Mouse (Mus musculus): ENCODE measurements at regions not wholly inside any gene's neighbourhood (a gene's known extent, or its start where the extent isn't known, plus 50 kb on each side); places are given as distances from the start of the nearest gene placed in this dataset.
"Not testable (repeated sequence)": the region's sequence is repeated elsewhere in the genome, so short reads cannot be mapped to it uniquely, and the experiment has no call there.

DNA sequence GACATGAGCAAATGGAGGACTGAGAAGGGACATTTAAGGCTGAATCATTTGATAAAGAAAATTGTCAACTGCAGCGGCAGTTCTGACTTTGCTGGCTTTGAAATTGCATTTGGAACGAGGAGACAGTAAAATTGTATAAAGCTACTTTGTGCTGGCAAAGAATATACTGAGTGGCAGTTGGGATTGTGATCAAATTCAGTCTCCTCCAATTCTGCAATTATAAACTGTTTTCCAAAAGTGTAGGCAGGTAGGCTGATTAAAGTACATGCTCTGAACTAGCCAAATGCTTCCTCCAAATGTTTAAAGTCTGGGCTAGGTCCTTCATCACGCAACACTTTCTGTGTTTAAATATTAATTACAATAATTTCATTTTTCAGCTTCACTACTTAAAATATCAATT is 90.9 kb upstream of the Fshb start:
- DNase-seq (ENCODE audit: low spot score): no peak
- Histone ChIP-seq H3K4me1 (replicated peaks; ENCODE audit: control insufficient read depth, insufficient read depth) (no peaks in the 10 kb centered on the region), H3K27me3 (ENCODE audit: control insufficient read depth, insufficient read depth, low read length) (no peaks in the 10 kb centered on the region), H3K36me3 (ENCODE audit: control insufficient read depth, insufficient read depth, low read length) (no peaks in the 10 kb centered on the region), H3K4me2 (replicated peaks; ENCODE audit: low read depth) (no peak overlapping the region), H3K9ac (ENCODE audit: low read length) (no peak overlapping the region), H3K27ac (replicated peaks) (no peak overlapping the region), H3K9me3 (ENCODE audit: control insufficient read depth, low read length) (no peaks in the 10 kb centered on the region), H3K4me3 (ENCODE audit: low read depth, low read length) (no peak overlapping the region)
- whole genome bisulfite sequencing: 67% methylated on average over 3 of the region's 3 CpGs
- no peak for ATAC-seq (ENCODE audit: low FRiP score, low TSS enrichment)
- TF ChIP-seq CTCF (IDR thresholded peaks at IDR 0.05; ENCODE audit: low read depth) (no peak), EP300 (optimal IDR thresholded peaks at IDR 0.05) (no peak)

GRCm38 (mm10) chr2:107151878-107152277 is 92.4 kb upstream of the Fshb start:
- H3K4me2 ChIP-seq (replicated peaks; ENCODE audit: low read depth): no peak overlapping the region
- no peak for DNase-seq (ENCODE audit: low spot score)
- no peak overlapping the region for H3K9ac ChIP-seq (ENCODE audit: low read length)
- H3K9me3 ChIP-seq (ENCODE audit: control insufficient read depth, low read length): no peaks in the 10 kb centered on the region
- no peaks in the 10 kb centered on the region for H3K4me1 ChIP-seq (replicated peaks; ENCODE audit: control insufficient read depth, insufficient read depth)
- no peak overlapping the region for H3K4me3 ChIP-seq (ENCODE audit: low read depth, low read length)
- H3K27ac ChIP-seq (replicated peaks): no peak overlapping the region
- ATAC-seq (ENCODE audit: low FRiP score, low TSS enrichment): no peak
- H3K36me3 ChIP-seq (ENCODE audit: control insufficient read depth, insufficient read depth, low read length): no peaks in the 10 kb centered on the region
- TF ChIP-seq CTCF (IDR thresholded peaks at IDR 0.05; ENCODE audit: low read depth) (no peak), EP300 (optimal IDR thresholded peaks at IDR 0.05) (no peak)
- H3K27me3 ChIP-seq (ENCODE audit: control insufficient read depth, insufficient read depth, low read length): no peaks in the 10 kb centered on the region

GRCm38 (mm10) chr2:107158836-107159402 is 99.5 kb upstream of the Fshb start:
- not testable (repeated sequence) for DNase-seq (ENCODE audit: low spot score); H3K9ac ChIP-seq (ENCODE audit: low read length); H3K4me1 ChIP-seq (replicated peaks; ENCODE audit: control insufficient read depth, insufficient read depth); H3K4me2 ChIP-seq (replicated peaks; ENCODE audit: low read depth); H3K4me3 ChIP-seq (ENCODE audit: low read depth, low read length); ATAC-seq (ENCODE audit: low FRiP score, low TSS enrichment); H3K27me3 ChIP-seq (ENCODE audit: control insufficient read depth, insufficient read depth, low read length); H3K27ac ChIP-seq (replicated peaks); H3K36me3 ChIP-seq (ENCODE audit: control insufficient read depth, insufficient read depth, low read length); H3K9me3 ChIP-seq (ENCODE audit: control insufficient read depth, low read length)
- WGBS: 88% methylated on average over 13 of the region's 13 CpGs

DNA sequence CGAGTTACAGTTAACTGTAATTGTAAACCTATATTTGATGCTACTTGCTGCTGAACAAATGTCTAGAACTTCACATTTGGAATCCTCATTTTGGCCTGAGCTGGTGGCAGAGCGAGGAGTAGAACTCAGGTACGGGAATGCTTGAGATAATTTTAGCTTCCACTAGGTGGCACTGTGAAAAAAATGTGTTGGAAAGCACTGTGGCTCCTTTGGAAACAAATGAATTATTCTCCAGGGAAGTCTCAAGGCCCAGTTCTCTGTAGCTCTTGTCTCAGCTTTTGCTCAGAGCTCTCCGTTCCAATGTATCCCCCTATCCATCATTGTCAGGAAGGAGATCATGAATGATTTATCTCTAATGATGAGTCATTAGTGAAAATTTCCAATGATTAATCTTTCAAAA is 114.7 kb upstream of the Kcna4 start:
- DNase-seq (ENCODE audit: low spot score) (no peak), ATAC-seq (ENCODE audit: low FRiP score, low TSS enrichment) (no peak)
- Histone ChIP-seq H3K4me2 (replicated peaks; ENCODE audit: low read depth) (no peak overlapping the region), H3K9ac (ENCODE audit: low read length) (no peak overlapping the region), H3K27me3 (ENCODE audit: control insufficient read depth, insufficient read depth, low read length) (no peaks in the 10 kb centered on the region), H3K9me3 (ENCODE audit: control insufficient read depth, low read length) (no peaks in the 10 kb centered on the region), H3K27ac (replicated peaks) (no peak overlapping the region), H3K36me3 (ENCODE audit: control insufficient read depth, insufficient read depth, low read length) (no peaks in the 10 kb centered on the region), H3K4me3 (ENCODE audit: low read depth, low read length) (no peak overlapping the region), H3K4me1 (replicated peaks; ENCODE audit: control insufficient read depth, insufficient read depth) (no peaks in the 10 kb centered on the region)
- TF ChIP-seq CTCF (IDR thresholded peaks at IDR 0.05; ENCODE audit: low read depth) (peak; percentile 57), EP300 (optimal IDR thresholded peaks at IDR 0.05) (no peak)
- WGBS: 42% methylated on average over 4 of the region's 4 CpGs

- no peak for TF ChIP-seq CTCF (IDR thresholded peaks at IDR 0.05; ENCODE audit: low read depth)
- no peak for TF ChIP-seq EP300 (optimal IDR thresholded peaks at IDR 0.05)
- no peak overlapping the region for H3K4me3 ChIP-seq (ENCODE audit: low read depth, low read length)
- DNase-seq (ENCODE audit: low spot score) (no peak), ATAC-seq (ENCODE audit: low FRiP score, low TSS enrichment) (no peak)
- no peaks in the 10 kb centered on the region for H3K36me3 ChIP-seq (ENCODE audit: control insufficient read depth, insufficient read depth, low read length)
- WGBS: 84% methylated on average over 6 of the region's 6 CpGs
- no peaks in the 10 kb centered on the region for H3K4me1 ChIP-seq (replicated peaks; ENCODE audit: control insufficient read depth, insufficient read depth)
- no peak overlapping the region for H3K27ac ChIP-seq (replicated peaks)
- H3K4me2 ChIP-seq (replicated peaks; ENCODE audit: low read depth): no peak overlapping the region
- no peaks in the 10 kb centered on the region for H3K27me3 ChIP-seq (ENCODE audit: control insufficient read depth, insufficient read depth, low read length)
- H3K9ac ChIP-seq (ENCODE audit: low read length): no peak overlapping the region
- no peaks in the 10 kb centered on the region for H3K9me3 ChIP-seq (ENCODE audit: control insufficient read depth, low read length)
Measured at GRCm38 (mm10) chr2:107183066-107183465, 107.4 kb upstream of the Kcna4 start.

DNA sequence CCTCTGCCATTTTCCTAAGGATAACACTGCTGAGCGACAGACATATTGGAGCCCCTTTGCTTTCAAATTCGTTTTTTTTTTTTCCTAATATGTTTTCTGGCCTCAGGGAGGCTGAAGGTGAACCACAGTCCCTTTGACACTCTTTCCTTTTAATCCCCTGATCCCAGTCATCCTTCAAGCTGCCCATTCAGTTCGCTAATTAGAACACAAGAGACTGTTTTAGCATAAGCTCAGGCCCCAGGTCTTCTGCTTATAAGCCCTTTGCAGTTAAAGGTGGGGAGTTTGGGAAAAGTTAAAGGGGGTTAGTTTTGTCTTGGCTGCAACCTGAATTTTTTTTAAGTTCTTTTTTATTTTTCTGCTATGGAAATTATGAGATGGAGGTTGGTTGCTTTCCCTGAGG is 105.6 kb upstream of the Kcna4 start:
- H3K36me3 ChIP-seq (ENCODE audit: control insufficient read depth, insufficient read depth, low read length): no peaks in the 10 kb centered on the region
- ATAC-seq (ENCODE audit: low FRiP score, low TSS enrichment) (no peak), DNase-seq (ENCODE audit: low spot score) (no peak)
- H3K27me3 ChIP-seq (ENCODE audit: control insufficient read depth, insufficient read depth, low read length): no peaks in the 10 kb centered on the region
- no peaks in the 10 kb centered on the region for H3K4me1 ChIP-seq (replicated peaks; ENCODE audit: control insufficient read depth, insufficient read depth)
- no peak for TF ChIP-seq EP300 (optimal IDR thresholded peaks at IDR 0.05)
- no peak for TF ChIP-seq CTCF (IDR thresholded peaks at IDR 0.05; ENCODE audit: low read depth)
- no peak overlapping the region for H3K4me2 ChIP-seq (replicated peaks; ENCODE audit: low read depth)
- no peaks in the 10 kb centered on the region for H3K9me3 ChIP-seq (ENCODE audit: control insufficient read depth, low read length)
- no peak overlapping the region for H3K4me3 ChIP-seq (ENCODE audit: low read depth, low read length)
- WGBS: 50% methylated on average over 3 of the region's 3 CpGs
- no peak overlapping the region for H3K27ac ChIP-seq (replicated peaks)
- no peak overlapping the region for H3K9ac ChIP-seq (ENCODE audit: low read length)
